Mouse (Mus musculus) splenic B cell, adult 2 months (primary cell): Measurements from ENCODE around the gene Hsph1.

Experiments used
- DNase-seq: peaks from one replicate; pipeline ENCODE4 v3.0.0-alpha.2; 2011; ENCODE audit warnings: low read depth, low spot score
- H3K27me3 ChIP-seq: 2 replicates; pipeline ENCODE4 v1.6.1; 2012; ENCODE audit warnings: mild to moderate bottlenecking, low read length, moderate library complexity, mixed read lengths; ENCODE audit not compliant: control insufficient read depth, poor library complexity, insufficient read depth, severe bottlenecking
- H3K36me3 ChIP-seq: 2 replicates; pipeline ENCODE4 v1.6.1; 2012; ENCODE audit warnings: mild to moderate bottlenecking, low read length, moderate library complexity, mixed read lengths; ENCODE audit not compliant: control insufficient read depth, poor library complexity, insufficient read depth, severe bottlenecking

Gene Hsph1

DNA sequence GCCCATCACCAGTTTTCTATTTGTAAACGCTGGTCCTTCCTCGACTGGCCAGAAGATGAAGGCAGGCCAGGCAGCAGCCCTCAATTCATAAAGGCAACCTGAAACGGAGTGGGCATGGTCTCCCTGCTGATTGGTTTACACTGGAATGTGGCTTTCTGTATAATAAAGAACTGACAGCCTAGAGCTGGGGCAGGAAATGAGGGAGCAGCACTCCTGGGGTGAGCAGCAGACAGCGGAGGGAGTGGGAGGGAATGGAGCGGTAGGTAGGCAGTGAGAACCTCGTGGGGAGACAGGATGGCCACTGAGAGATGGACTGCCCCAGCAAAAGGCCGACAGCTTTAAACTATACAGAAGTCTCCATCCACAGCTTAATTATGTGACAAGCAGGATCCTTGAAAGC is 14.0 kb downstream of the Hsph1 start:
- no peak for DNase-seq
- Histone ChIP-seq H3K27me3 (no peaks in the 10 kb centered on the region), H3K36me3 (peaks cover 46% of the 10 kb centered on the region)

DNA sequence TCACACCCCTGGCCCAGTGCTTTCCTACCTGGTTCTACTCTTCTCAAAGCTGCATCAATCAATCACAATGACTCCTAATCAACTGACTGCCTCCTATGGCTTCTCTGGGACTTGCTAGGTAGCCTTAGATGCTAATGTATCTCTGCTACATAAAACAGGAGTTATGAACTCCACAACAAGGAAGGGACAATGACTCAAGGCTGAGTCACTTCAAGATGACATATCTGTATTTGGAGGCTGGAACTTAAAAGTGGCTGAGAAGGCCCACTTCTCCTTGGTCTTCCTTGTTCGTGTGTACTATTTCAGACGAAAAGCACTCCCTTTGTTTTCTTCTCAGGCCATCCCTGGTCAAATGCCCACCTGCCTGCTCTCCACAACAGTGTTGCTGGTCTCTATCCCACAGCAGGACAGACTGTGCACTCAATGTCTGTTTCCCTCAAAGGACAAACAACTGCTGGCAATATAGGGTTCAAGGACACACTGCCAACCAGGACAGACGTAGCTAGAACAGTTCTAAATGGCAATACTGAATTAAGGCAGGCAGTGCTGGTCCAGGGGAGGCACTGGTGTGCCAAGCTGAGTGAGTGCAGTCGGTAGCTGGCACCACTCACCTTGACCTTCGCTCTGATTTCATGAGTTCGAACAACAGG is 18.3 kb downstream of the Hsph1 start:
- peak; percentile 28 for DNase-seq
- Histone ChIP-seq H3K36me3 (peaks cover 25% of the 10 kb centered on the region), H3K27me3 (no peaks in the 10 kb centered on the region)

DNA sequence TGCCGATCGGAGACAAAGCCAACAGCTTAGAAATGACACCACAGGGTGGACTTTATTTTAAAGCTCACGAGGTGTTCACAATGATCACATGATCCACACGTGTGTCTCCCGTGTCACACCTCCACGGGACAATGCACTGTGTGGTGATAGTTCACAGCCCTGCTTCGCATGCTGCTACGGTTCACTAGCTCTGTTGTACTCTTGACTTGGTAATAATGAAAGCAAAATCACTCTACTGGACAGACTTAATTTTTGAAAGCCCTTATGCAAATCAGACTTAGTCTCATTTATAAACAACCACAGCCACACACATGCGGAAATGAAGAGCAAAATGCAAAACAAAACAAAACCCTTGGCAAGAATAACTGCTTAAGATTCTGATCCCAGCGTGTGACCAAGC is 19.4 kb downstream of the Hsph1 start:
- Histone ChIP-seq H3K36me3 (peaks cover 19% of the 10 kb centered on the region), H3K27me3 (no peaks in the 10 kb centered on the region)
- peak; percentile 67 for DNase-seq

DNA sequence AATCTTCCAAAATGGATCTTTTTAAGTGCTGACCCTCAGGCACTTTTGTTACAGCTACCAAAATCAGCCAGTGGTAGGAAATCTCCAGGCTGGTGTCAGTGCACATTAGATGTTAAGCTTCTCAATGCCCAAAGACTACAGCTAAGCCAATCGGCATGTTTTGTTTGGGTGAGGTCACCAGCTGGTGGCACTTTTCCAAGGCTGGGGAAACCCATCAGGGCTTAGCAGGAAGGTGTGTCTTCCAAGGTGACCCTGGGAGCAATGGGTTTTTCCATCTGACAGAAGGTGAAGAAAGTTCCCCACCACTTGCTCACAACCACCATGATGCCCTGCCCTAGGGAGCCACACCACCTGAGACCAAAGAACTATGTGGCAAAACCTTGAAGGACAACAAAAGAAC is 20.0 kb downstream of the Hsph1 start:
- Histone ChIP-seq H3K27me3 (no peaks in the 10 kb centered on the region), H3K36me3 (peaks cover 19% of the 10 kb centered on the region)
- DNase-seq: peak; percentile 35

DNA sequence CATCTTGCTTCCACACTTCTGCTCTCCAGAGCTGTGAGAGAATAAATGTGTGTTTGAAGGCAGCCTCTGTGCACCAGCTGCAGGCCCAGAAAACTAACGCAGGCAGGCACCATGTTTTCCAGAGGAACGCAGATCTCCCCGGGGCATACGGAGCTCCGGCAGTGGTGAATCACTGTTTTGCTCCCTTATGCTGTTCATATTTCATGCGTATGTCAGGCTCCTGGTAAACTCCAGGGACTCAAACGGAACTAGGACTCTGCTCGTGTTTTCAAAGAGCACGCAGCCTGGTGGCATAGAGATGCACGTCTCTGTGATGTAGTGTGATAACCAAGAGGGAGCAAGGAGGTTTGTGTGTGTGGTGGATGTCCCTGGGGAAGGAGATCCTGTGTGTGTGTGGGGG is 23.4 kb downstream of the Hsph1 start:
- no peaks in the 10 kb centered on the region for H3K36me3 ChIP-seq

DNA sequence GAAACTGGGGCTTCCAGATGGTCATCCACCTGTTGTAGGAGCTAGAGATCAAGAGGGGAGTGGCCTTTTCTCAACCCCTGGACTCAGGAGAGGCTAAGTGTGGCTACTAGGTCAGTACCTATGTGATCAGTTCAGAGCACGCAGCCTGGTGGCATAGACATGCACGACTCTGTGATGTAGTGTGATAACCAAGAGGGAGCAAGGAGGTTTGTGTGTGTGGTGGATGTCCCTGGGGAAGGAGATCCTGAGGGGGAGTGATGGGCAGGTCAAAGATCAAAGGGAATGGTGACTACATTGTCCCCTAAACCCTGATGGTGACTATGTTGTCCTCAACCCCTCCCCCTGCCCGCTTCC is 24.0 kb downstream of the Hsph1 start:
- no peak for DNase-seq
- H3K27me3 ChIP-seq: no peaks in the 10 kb centered on the region
- no peaks in the 10 kb centered on the region for H3K36me3 ChIP-seq

More for the DNA sequence above, 23.4 kb downstream of the Hsph1 start:
- DNase-seq: peak; percentile 39
- no peaks in the 10 kb centered on the region for H3K27me3 ChIP-seq

DNA sequence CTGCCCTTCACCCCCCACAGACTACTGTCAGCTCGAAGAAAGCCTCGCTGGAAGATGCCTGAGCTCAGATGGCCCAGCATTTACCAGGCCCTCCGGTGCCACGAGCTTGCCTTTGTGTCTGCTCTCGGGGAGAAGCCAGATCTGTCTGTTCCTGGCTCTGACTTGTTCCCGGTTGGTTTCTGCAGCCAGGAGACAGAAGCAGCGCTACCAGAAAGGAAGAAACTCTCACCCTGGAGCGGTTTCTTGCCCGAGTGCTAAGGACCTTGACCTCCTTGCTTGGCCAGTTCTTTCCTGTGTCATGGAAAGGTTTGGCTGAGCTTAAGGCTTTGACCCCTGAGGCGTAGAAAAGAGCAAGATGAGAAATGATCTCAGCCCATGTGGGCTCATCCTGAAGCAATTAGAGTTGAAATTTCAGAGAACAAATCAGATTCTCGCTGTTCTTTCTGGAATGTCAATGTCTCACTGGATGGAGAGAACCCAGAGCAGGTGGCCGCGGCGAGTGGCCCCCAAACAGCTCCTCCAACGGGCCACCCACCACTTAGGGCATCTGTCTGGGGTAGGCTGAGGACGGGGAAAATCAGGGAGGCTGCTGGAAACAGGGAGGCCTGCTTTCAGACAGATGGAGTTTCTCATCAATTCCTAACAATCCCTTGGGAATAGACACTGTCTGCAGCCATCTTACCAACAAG is 24.6 kb downstream of the Hsph1 start:
- Histone ChIP-seq H3K27me3 (no peaks in the 10 kb centered on the region), H3K36me3 (no peaks in the 10 kb centered on the region)
- DNase-seq: peak; percentile 36

DNA sequence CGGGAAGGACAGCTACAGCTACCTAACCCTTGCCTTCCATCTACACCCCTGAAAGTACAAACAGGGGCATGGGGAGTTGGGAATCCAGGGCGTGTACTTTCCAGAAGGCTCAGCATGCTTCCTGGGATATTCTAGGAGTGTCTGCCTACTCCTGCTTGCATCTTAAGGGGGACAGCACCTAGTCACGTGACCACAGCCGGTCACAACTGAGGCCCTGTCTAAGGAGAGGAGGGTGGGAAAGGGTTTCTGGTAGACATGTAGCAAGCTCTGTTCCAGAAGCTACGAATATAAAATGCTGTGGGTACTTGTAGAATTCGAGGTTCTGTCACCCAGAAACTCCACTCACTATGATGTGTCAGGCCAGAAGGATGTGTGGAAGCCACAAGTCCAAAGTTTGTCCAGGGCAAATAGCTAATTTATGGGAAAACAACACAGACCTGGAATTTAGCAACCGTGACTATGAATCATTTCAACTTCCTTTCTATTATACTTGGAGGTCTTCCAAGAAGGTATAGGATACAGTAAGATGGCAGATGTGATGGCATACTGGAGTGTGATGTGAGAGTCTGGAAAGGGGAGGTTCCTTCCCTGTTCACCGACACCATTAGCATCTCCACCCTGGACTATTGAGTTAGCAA is 29.0 kb downstream of the Hsph1 start:
- H3K36me3 ChIP-seq: no peaks in the 10 kb centered on the region

DNA sequence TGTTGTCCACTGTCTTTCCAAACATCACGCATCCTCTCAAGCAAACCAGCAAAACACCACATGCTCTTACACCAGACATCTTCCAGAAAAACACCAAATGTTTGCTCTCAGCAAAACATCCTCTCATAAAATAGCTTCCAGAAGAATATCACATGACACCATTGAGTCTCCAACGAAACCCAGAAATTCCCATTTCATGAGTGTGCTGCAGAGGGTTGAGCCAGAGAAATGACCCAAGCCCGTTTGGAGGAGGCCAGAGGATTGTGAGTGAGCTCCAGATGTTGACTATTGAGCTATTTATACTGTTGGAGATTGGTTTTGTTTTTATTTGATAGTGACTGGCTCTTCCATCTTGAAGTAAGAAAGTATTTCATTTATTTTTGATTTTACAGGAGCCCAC is 32.9 kb downstream of the Hsph1 start:
- Histone ChIP-seq H3K36me3 (no peaks in the 10 kb centered on the region), H3K27me3 (no peaks in the 10 kb centered on the region)
- no peak for DNase-seq

More for the DNA sequence above, 29.0 kb downstream of the Hsph1 start:
- DNase-seq: no peak
- H3K27me3 ChIP-seq: no peaks in the 10 kb centered on the region

DNA sequence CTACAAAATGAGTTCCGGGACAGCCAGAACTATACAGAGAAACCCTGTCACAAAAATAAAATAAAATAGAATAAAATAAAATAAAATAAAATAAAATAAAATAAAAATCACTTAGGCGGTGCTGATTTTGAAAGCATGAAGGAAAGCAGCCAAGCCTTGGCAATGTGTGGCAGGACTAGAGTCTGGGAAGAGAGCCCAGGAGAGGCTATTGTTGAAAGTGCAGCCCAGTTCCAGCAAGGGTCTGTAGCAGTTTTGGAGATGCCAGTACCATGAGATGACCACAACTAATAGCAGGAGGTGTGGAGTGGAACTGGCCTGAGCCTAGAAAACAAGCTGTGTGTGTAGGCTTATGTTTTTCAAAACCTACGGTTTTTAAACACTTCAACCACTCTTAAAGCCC is 34.2 kb downstream of the Hsph1 start:
- no peaks in the 10 kb centered on the region for H3K36me3 ChIP-seq
- H3K27me3 ChIP-seq: no peaks in the 10 kb centered on the region
- no peak for DNase-seq

DNA sequence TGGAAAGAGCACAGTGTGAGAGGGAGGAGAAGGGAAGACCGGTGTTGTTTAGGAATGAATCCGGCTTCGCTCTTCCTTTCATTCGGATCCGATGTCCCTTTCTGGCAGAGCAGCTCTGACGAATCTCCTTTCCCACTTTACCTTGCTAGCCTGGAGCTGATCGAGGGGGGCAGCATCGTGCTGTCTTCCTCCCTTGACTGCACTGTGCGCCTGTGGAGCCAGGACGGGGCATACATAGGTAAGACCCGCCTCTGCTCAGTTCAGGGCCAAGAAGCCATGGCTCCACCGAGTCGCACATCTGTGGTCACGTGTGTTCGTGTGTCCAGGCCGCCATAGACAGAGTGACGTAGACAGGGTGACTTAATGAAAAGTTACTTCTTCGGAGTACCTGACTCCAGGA is 38.8 kb downstream of the Hsph1 start:
- Histone ChIP-seq H3K27me3 (no peaks in the 10 kb centered on the region), H3K36me3 (no peaks in the 10 kb centered on the region)
- DNase-seq: no peak

DNA sequence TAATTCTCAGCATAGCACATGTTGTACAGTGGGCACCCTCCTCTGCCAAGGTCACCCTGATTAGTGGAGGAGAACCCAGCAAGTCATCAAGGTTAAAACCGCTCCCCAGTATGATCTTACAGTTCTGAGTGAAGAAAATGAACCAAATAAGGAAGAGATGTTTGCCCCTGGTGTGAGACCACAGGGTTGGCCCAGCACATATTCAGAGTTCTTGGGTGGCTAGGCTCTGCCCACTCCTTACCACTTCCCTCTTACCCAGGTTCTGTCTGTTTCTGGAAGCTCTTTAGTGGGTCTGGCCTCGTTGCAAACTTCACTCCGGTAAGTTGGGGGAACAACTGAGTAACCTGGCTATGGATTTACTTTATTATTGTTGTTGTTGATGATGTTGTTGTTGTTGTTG is 42.0 kb downstream of the Hsph1 start:
- Histone ChIP-seq H3K27me3 (no peaks in the 10 kb centered on the region), H3K36me3 (no peaks in the 10 kb centered on the region)
- no peak for DNase-seq

DNA sequence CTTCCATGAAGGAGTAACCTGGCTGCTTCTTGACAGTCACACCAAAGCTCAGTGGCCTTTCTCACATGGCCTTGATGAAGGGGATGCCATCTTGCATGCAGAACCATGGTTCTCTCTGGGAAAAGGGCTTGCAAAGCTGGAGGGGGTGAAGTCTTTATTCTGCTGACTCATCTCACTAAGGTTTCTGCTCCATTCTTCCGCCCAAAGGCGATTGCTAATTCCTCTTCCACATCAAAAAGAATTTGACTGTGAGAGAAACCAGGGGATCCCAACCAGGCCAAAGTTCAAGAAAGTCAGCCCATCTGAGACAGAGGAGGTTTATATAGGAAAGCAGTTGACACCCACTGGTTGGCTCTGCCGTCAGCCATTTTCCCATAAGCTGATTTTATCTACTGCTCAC is 46.2 kb downstream of the Hsph1 start:
- DNase-seq: no peak
- H3K27me3 ChIP-seq: no peaks in the 10 kb centered on the region
- H3K36me3 ChIP-seq: no peaks in the 10 kb centered on the region

DNA sequence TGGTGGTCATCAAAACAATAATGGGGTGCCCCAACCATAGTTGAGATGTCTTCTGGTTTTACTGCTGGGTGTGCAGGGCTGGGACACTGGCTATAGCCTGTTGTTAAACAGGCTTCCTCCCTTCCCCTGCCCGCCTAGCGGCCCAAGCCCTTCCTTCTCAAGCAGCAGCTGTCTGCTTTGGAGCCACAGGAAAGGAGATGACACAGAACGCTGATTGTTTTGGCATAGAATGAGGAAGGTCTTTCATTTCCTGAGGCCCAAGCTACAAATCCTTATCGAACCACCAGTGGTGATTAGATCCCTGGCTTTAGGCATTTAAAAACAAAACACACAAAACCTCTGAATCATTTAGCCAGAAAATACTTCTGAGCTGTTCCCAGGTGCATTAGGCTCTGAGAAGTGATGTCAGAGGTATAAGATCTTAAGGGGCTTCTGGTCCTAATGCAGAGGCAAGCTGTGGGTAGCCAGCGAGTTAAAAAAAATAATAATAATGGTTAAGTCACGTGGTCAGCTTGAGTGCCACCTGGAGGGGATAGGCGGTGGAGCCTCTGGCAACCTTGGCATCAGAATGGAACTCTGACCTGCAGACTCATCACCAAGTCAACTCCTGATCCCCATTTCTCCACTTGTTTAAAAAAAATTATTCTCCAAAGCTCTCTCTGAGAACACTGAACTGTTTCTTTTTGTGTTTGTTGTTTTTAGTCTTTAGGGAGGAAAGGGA is 47.2 kb downstream of the Hsph1 start:
- no peaks in the 10 kb centered on the region for H3K36me3 ChIP-seq
- no peak for DNase-seq
- H3K27me3 ChIP-seq: no peaks in the 10 kb centered on the region

DNA sequence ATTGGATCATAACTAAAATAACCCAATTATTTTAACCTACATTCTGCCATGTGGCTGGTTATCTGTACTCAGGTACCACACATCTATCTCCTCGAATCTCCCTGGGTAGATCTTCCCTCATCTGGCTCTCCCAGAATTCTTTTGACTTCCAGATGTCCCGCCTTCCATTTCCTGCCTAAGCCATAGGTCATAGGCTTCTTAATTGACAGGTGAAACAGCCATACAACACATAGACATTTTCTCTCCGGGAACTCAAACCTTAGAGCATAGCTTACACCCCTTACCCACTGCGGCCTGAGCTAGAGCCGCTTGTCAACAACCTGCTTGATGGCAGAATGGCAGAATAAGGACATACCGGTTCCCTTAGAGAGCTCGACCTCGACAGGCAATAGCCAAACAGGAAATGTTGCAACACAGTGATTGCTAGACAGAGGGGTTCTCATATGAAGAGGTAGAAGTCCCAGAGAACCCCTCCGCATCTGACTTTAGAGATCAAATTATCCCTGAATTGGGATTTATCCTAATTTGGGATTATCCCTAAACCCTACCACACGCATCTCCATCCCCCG is 48.8 kb downstream of the Hsph1 start:
- H3K27me3 ChIP-seq: no peaks in the 10 kb centered on the region
- DNase-seq: no peak
- no peaks in the 10 kb centered on the region for H3K36me3 ChIP-seq
